Mouse (Mus musculus) C2C12 (cell line): ENCODE results near the gene Hsd17b11. TPM values are rescaled to one million over a fixed set of nuclear protein-coding genes. Genes with fewer than 3 reads are reported as not detected.

ENCODE experiments used
- H3K27me3 ChIP-seq: one replicate; pipeline ENCODE4 v1.6.1; 2011; ENCODE audit not compliant: control insufficient read depth, insufficient read depth, insufficient read length
- H3K36me3 ChIP-seq: one replicate; pipeline ENCODE4 v1.6.1; 2011; ENCODE audit not compliant: control insufficient read depth, insufficient read depth
- H3K4me3 ChIP-seq: one replicate; pipeline ENCODE4 v1.5.1; 2011; ENCODE audit warnings: mild to moderate bottlenecking, control low read depth; ENCODE audit not compliant: poor library complexity, insufficient read depth, severe bottlenecking
- H3K79me2 ChIP-seq: one replicate; pipeline ENCODE4 v1.6.1; 2011; ENCODE audit not compliant: control insufficient read depth, insufficient read depth
- H3K79me3 ChIP-seq: one replicate; pipeline ENCODE4 v1.6.1; 2011; ENCODE audit warnings: low read depth, control low read depth
- H3ac ChIP-seq: one replicate; pipeline ENCODE3; 2011; ENCODE audit warnings: low read depth; ENCODE audit not compliant: control insufficient read depth, insufficient read length
- CEBPB ChIP-seq: IDR thresholded peaks from one replicate; pipeline ENCODE4 v1.6.1; 2011; ENCODE audit warnings: low read depth, mild to moderate bottlenecking, control low read depth, moderate library complexity
- CTCF ChIP-seq: IDR thresholded peaks from one replicate; pipeline ENCODE4 v1.5.1; 2011; ENCODE audit not compliant: control insufficient read depth, insufficient read depth, insufficient read length
- FOSL1 ChIP-seq: IDR thresholded peaks from one replicate; pipeline ENCODE4 v1.8.0; 2011; ENCODE audit warnings: mild to moderate bottlenecking, low read length; ENCODE audit not compliant: poor library complexity, insufficient read depth, severe bottlenecking
- MAX ChIP-seq: IDR thresholded peaks from one replicate; pipeline ENCODE4 v1.6.1; 2011; ENCODE audit warnings: mild to moderate bottlenecking, control low read depth
- MYOD1 ChIP-seq: IDR thresholded peaks from one replicate; pipeline ENCODE4 v1.6.1; 2011; ENCODE audit warnings: low read depth; ENCODE audit not compliant: control insufficient read depth, insufficient read length
- MYOG ChIP-seq: IDR thresholded peaks from one replicate; pipeline ENCODE4 v1.6.1; 2011; ENCODE audit not compliant: control insufficient read depth, insufficient read length; ENCODE audit errors: extremely low read depth
- USF1 ChIP-seq: IDR thresholded peaks from one replicate; pipeline ENCODE4 v1.6.1; 2011; ENCODE audit warnings: low read depth, mild to moderate bottlenecking, control low read depth, moderate library complexity
- polyA plus RNA-seq: library from polyadenylated mRNA; unstranded; fragments of >200 nt; fragmentation: generic; extraction: Trizol; gene quantifications from one replicate; pipeline ENCODE4 v1.2.1, GENCODE M21; 2012; ENCODE audit warnings: missing spikeins

Gene Hsd17b11
- polyA plus RNA-seq, 1 experiment: 7.4 TPM

DNA sequence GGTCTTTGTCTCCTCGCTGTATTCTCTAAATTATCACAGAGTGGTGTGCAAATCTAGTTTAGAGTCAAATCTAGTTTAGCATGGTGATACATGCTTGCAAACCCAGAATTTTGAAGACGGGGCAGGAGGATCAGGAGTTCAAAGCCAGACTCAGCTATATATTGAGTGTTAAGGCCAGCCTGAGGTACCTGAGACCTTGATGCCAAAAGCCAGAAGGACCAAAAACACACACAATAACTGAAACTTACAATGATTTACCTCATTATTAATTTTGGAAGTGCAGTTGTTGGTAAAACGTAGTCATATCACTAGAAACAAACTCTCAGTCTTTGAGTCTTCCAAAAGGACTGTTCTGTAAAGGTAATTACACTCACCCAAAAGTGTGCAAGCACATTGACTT is 12.3 kb downstream of the Hsd17b11 start:
- Histone ChIP-seq H3K79me3 (no peaks in the 10 kb centered on the region), H3ac (no peak overlapping the region)
- TF ChIP-seq CTCF (no peak), MYOD1 (no peak)

GRCm38 (mm10) chr5:104007801-104008200 is 13.9 kb downstream of the Hsd17b11 start:
- Histone ChIP-seq H3K4me3 (no peak overlapping the region), H3ac (no peak overlapping the region), H3K79me3 (no peaks in the 10 kb centered on the region), H3K36me3 (no peaks in the 10 kb centered on the region), H3K27me3 (no peaks in the 10 kb centered on the region), H3K79me2 (no peaks in the 10 kb centered on the region)
- TF ChIP-seq MAX (no peak), USF1 (no peak), MYOG (no peak), MYOD1 (no peak), CTCF (no peak), FOSL1 (no peak), CEBPB (no peak)

More for the DNA sequence above, 12.3 kb downstream of the Hsd17b11 start:
- no peaks in the 10 kb centered on the region for H3K27me3 ChIP-seq
- no peaks in the 10 kb centered on the region for H3K36me3 ChIP-seq
- H3K79me2 ChIP-seq: no peaks in the 10 kb centered on the region
- no peak overlapping the region for H3K4me3 ChIP-seq

- H3K27me3 ChIP-seq: no peaks in the 10 kb centered on the region
- no peak for TF ChIP-seq FOSL1
- TF ChIP-seq MYOG: no peak
- TF ChIP-seq MYOD1: no peak
- no peak for TF ChIP-seq MAX
- TF ChIP-seq USF1: no peak
- no peak for TF ChIP-seq CTCF
- no peaks in the 10 kb centered on the region for H3K79me3 ChIP-seq
- no peak overlapping the region for H3K4me3 ChIP-seq
- no peaks in the 10 kb centered on the region for H3K36me3 ChIP-seq
- H3K79me2 ChIP-seq: no peaks in the 10 kb centered on the region
- no peak overlapping the region for H3ac ChIP-seq
Measured at GRCm38 (mm10) chr5:104006811-104007210, 14.9 kb downstream of the Hsd17b11 start.

DNA sequence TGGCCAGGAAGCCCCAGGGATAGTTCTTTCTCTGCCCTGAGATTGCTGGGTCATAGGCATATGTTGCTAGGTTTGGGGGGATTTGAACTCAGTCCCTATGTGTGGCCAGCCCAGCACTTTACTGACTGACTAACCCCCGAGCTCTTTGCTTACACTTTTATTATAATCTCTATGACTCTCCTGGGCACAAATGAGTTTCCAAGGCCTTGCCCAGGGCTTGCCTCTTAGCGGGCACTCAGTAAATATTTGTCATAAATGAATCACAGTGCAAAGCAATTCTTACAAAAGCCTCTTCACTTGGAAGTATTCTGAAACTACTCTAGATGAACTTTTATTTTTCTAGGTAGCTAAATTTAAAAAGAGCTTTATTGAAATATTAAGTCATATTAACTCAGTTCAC is 17.8 kb downstream of the Hsd17b11 start:
- no peak overlapping the region for H3ac ChIP-seq
- no peak for TF ChIP-seq FOSL1
- TF ChIP-seq MYOG: no peak
- no peak for TF ChIP-seq CEBPB
- TF ChIP-seq MYOD1: no peak
- no peak for TF ChIP-seq USF1
- TF ChIP-seq MAX: no peak
- no peak for TF ChIP-seq CTCF
- no peaks in the 10 kb centered on the region for H3K79me3 ChIP-seq
- H3K27me3 ChIP-seq: no peaks in the 10 kb centered on the region
- H3K79me2 ChIP-seq: no peaks in the 10 kb centered on the region
- H3K36me3 ChIP-seq: no peaks in the 10 kb centered on the region
- no peak overlapping the region for H3K4me3 ChIP-seq

- H3K4me3 ChIP-seq: no peak overlapping the region
- H3K36me3 ChIP-seq: no peaks in the 10 kb centered on the region
- no peak for TF ChIP-seq USF1
- no peak for TF ChIP-seq FOSL1
- TF ChIP-seq MYOD1: no peak
- TF ChIP-seq MYOG: no peak
- TF ChIP-seq CTCF: no peak
- no peak for TF ChIP-seq MAX
- no peak for TF ChIP-seq CEBPB
- H3K79me3 ChIP-seq: no peaks in the 10 kb centered on the region
- H3ac ChIP-seq: no peak overlapping the region
- no peaks in the 10 kb centered on the region for H3K79me2 ChIP-seq
- no peaks in the 10 kb centered on the region for H3K27me3 ChIP-seq
Measured at GRCm38 (mm10) chr5:104003256-104003931, 18.3 kb downstream of the Hsd17b11 start.

- Histone ChIP-seq H3ac (no peak overlapping the region), H3K27me3 (no peaks in the 10 kb centered on the region)
- no peak for TF ChIP-seq MYOG
- no peak for TF ChIP-seq CTCF
- TF ChIP-seq CEBPB: no peak
- no peak for TF ChIP-seq MYOD1
- TF ChIP-seq MAX: no peak
- no peak for TF ChIP-seq FOSL1
- TF ChIP-seq USF1: no peak
Measured at GRCm38 (mm10) chr5:104002549-104003255, 19.0 kb downstream of the Hsd17b11 start.

More at GRCm38 (mm10) chr5:104002549-104003255, 19.0 kb downstream of the Hsd17b11 start:
- Histone ChIP-seq H3K4me3 (no peak overlapping the region), H3K36me3 (no peaks in the 10 kb centered on the region), H3K79me2 (no peaks in the 10 kb centered on the region), H3K79me3 (no peaks in the 10 kb centered on the region)
